Mouse (Mus musculus) myocyte (in vitro differentiated cells): Measurements from ENCODE around the gene Cldn16. TPM values are rescaled to one million over a fixed set of nuclear protein-coding genes. Genes with fewer than 3 reads are reported as not detected.

Experiments
- H3K27me3 ChIP-seq: one replicate; pipeline ENCODE4 v1.6.1; 2011; ENCODE audit not compliant: control insufficient read depth, insufficient read depth, insufficient read length
- H3K36me3 ChIP-seq: one replicate; pipeline ENCODE4 v1.6.1; 2011; ENCODE audit not compliant: control insufficient read depth, insufficient read depth
- H3K4me2 ChIP-seq: one replicate; pipeline ENCODE4 v1.6.1; 2011; ENCODE audit warnings: low read depth, control low read depth
- H3K4me3 ChIP-seq: one replicate; pipeline ENCODE4 v1.5.1; 2011; ENCODE audit warnings: mild to moderate bottlenecking, control low read depth, moderate library complexity
- H3K79me2 ChIP-seq: one replicate; pipeline ENCODE4 v1.6.1; 2011; ENCODE audit not compliant: control insufficient read depth, insufficient read depth
- H3ac ChIP-seq: one replicate; pipeline ENCODE4 v1.6.1; 2011; ENCODE audit not compliant: control insufficient read depth, insufficient read length
- CEBPB ChIP-seq: IDR thresholded peaks from 2 replicates; pipeline ENCODE4 v1.6.1; 2011; ENCODE audit warnings: mild to moderate bottlenecking, moderate library complexity; ENCODE audit not compliant: poor library complexity, insufficient read depth, severe bottlenecking
- E2F4 ChIP-seq: IDR thresholded peaks from one replicate; pipeline ENCODE4 v1.6.1; 2011; ENCODE audit warnings: mild to moderate bottlenecking, control low read depth, moderate library complexity; ENCODE audit not compliant: insufficient read depth
- MAX ChIP-seq: IDR thresholded peaks from one replicate; pipeline ENCODE4 v1.6.1; 2011; ENCODE audit warnings: low read depth, mild to moderate bottlenecking, control low read depth
- MYOD1 ChIP-seq, 3 experiments: IDR thresholded peaks; one replicate each; pipeline ENCODE4 v1.6.1; 2011; ENCODE audit warnings: control low read depth in 2 of 3, low read depth in 2 of 3, mild to moderate bottlenecking in 2 of 3, moderate library complexity in 1 of 3; ENCODE audit not compliant: insufficient read length in 2 of 3, control insufficient read depth in 1 of 3
- MYOG ChIP-seq, 3 experiments: IDR thresholded peaks; one replicate each; pipeline ENCODE4 v1.6.1; 2011; ENCODE audit warnings: control low read depth in 2 of 3, low read depth in 2 of 3, mild to moderate bottlenecking in 2 of 3; ENCODE audit not compliant: insufficient read length in 2 of 3, control insufficient read depth in 1 of 3, insufficient read depth in 1 of 3
- POLR2A ChIP-seq: IDR thresholded peaks from one replicate; pipeline ENCODE4 v1.6.1; 2011; ENCODE audit warnings: low read depth, mild to moderate bottlenecking, control low read depth, moderate library complexity; ENCODE audit not compliant: insufficient read length
- POLR2AphosphoS2 ChIP-seq: IDR thresholded peaks from one replicate; pipeline ENCODE4 v1.6.1; 2011; ENCODE audit warnings: low read depth, control low read depth; ENCODE audit not compliant: insufficient read length
- REST ChIP-seq: IDR thresholded peaks from one replicate; pipeline ENCODE4 v1.6.1; 2011; ENCODE audit warnings: mild to moderate bottlenecking, control low read depth, moderate library complexity; ENCODE audit not compliant: insufficient read depth, insufficient read length
- SRF ChIP-seq: IDR thresholded peaks from one replicate; pipeline ENCODE4 v1.6.1; 2011; ENCODE audit warnings: low read depth; ENCODE audit not compliant: control insufficient read depth, insufficient read length
- TCF12 ChIP-seq: IDR thresholded peaks from one replicate; pipeline ENCODE4 v1.6.1; 2011; ENCODE audit warnings: mild to moderate bottlenecking, control low read depth; ENCODE audit not compliant: poor library complexity, insufficient read depth, severe bottlenecking
- TCF3 ChIP-seq: IDR thresholded peaks from one replicate; pipeline ENCODE4 v1.6.1; 2011; ENCODE audit warnings: low read depth, control low read depth; ENCODE audit not compliant: insufficient read length
- USF1 ChIP-seq: IDR thresholded peaks from one replicate; pipeline ENCODE4 v1.6.1; 2011; ENCODE audit warnings: low read depth, mild to moderate bottlenecking, control low read depth, moderate library complexity
- polyA plus RNA-seq: library from polyadenylated mRNA; unstranded; fragments of >200 nt; fragmentation: generic; extraction: Trizol; gene quantifications from one replicate; pipeline ENCODE4 v1.2.1, GENCODE M21; 2012; ENCODE audit warnings: missing spikeins

Cldn16 gene
- polyA plus RNA-seq, 1 experiment, result not detected

- Histone ChIP-seq H3K27me3 (no peaks in the 10 kb centered on the region), H3K4me2 (no peak overlapping the region), H3ac (no peak overlapping the region), H3K79me2 (no peaks in the 10 kb centered on the region), H3K4me3 (no peak overlapping the region), H3K36me3 (no peaks in the 10 kb centered on the region)
- TF ChIP-seq CEBPB, result no peak
- TF ChIP-seq POLR2A, result no peak
- no peak for TF ChIP-seq POLR2AphosphoS2
- TF ChIP-seq TCF12, result no peak
- no peak for TF ChIP-seq MYOG (IDR thresholded peaks at IDR 0.05; ENCODE audit: control insufficient read depth in 1 of 3, insufficient read depth in 1 of 3, insufficient read length in 2 of 3, low read depth in 2 of 3)
- TF ChIP-seq E2F4, result no peak
- no peak for TF ChIP-seq USF1
- TF ChIP-seq REST, result no peak
Measured at GRCm38 (mm10) chr16:26500738-26501137, 37.8 kb downstream of the Cldn16 start.

GRCm38 (mm10) chr16:26504961-26505360 is 42.0 kb downstream of the Cldn16 start:
- H3K4me2 ChIP-seq, result no peak overlapping the region
- H3K79me2 ChIP-seq, result no peaks in the 10 kb centered on the region
- H3ac ChIP-seq, result no peak overlapping the region
- H3K27me3 ChIP-seq, result no peaks in the 10 kb centered on the region
- no peaks in the 10 kb centered on the region for H3K36me3 ChIP-seq
- TF ChIP-seq MAX (no peak), MYOG (IDR thresholded peaks at IDR 0.05; ENCODE audit: control insufficient read depth in 1 of 3, insufficient read depth in 1 of 3, insufficient read length in 2 of 3, low read depth in 2 of 3) (no peak), TCF12 (no peak), E2F4 (no peak), CEBPB (no peak), REST (no peak), MYOD1 (IDR thresholded peaks at IDR 0.05; ENCODE audit: control insufficient read depth in 1 of 3, insufficient read length in 2 of 3, low read depth in 2 of 3) (no peak), SRF (no peak), TCF3 (no peak), POLR2AphosphoS2 (no peak), POLR2A (no peak), USF1 (no peak)
- H3K4me3 ChIP-seq, result no peak overlapping the region

GRCm38 (mm10) chr16:26519596-26519995 is 56.7 kb downstream of the Cldn16 start:
- H3K27me3 ChIP-seq, result no peaks in the 10 kb centered on the region
- no peak overlapping the region for H3K4me2 ChIP-seq
- no peak overlapping the region for H3K4me3 ChIP-seq
- no peak overlapping the region for H3ac ChIP-seq
- no peak for TF ChIP-seq TCF3
- no peak for TF ChIP-seq POLR2A
- TF ChIP-seq POLR2AphosphoS2, result no peak
- no peak for TF ChIP-seq USF1
- TF ChIP-seq TCF12, result no peak
- no peak for TF ChIP-seq E2F4
- TF ChIP-seq REST, result no peak
- no peak for TF ChIP-seq MAX
- TF ChIP-seq MYOG (IDR thresholded peaks at IDR 0.05; ENCODE audit: control insufficient read depth in 1 of 3, insufficient read depth in 1 of 3, insufficient read length in 2 of 3, low read depth in 2 of 3), result no peak
- no peak for TF ChIP-seq SRF
- TF ChIP-seq MYOD1 (IDR thresholded peaks at IDR 0.05; ENCODE audit: control insufficient read depth in 1 of 3, insufficient read length in 2 of 3, low read depth in 2 of 3), result no peak
- no peak for TF ChIP-seq CEBPB
- no peaks in the 10 kb centered on the region for H3K79me2 ChIP-seq
- no peaks in the 10 kb centered on the region for H3K36me3 ChIP-seq

- H3ac ChIP-seq, result no peak overlapping the region
- H3K36me3 ChIP-seq, result no peaks in the 10 kb centered on the region
- H3K4me3 ChIP-seq, result no peak overlapping the region
- H3K4me2 ChIP-seq, result no peak overlapping the region
- no peak for TF ChIP-seq USF1
- TF ChIP-seq REST, result no peak
- no peak for TF ChIP-seq E2F4
- H3K27me3 ChIP-seq, result no peaks in the 10 kb centered on the region
- H3K79me2 ChIP-seq, result no peaks in the 10 kb centered on the region
Measured at GRCm38 (mm10) chr16:26525832-26526231, 62.9 kb downstream of the Cldn16 start.

- H3K4me3 ChIP-seq, result no peak within 1 kb of the TSS
- TF ChIP-seq TCF12 (no peak), POLR2A (no peak), MYOG (IDR thresholded peaks at IDR 0.05; ENCODE audit: control insufficient read depth in 1 of 3, insufficient read depth in 1 of 3, insufficient read length in 2 of 3, low read depth in 2 of 3) (no peak), SRF (no peak), TCF3 (no peak), REST (no peak), E2F4 (no peak), USF1 (no peak), POLR2AphosphoS2 (no peak), CEBPB (no peak), MAX (no peak), MYOD1 (IDR thresholded peaks at IDR 0.05; ENCODE audit: control insufficient read depth in 1 of 3, insufficient read length in 2 of 3, low read depth in 2 of 3) (no peak)
- H3K27me3 ChIP-seq, result no peaks in the 10 kb centered on the region
- H3K79me2 ChIP-seq, result no peaks in the 10 kb centered on the region
- H3K4me2 ChIP-seq, result no peak within 1 kb of the TSS
- no peak within 1 kb of the TSS for H3ac ChIP-seq
- no peaks in the 10 kb centered on the region for H3K36me3 ChIP-seq
Measured at GRCm38 (mm10) chr16:26526669-26527068, 63.7 kb downstream of the Cldn16 start, which contains the start of gene Tmem207. Gene Tmem207, minus strand, starts transcription at chr16:26526769.
